Mouse (Mus musculus) C2C12 (cell line): Measurements from ENCODE around the gene Sh3tc1.

Source experiments
- CEBPB ChIP-seq: IDR thresholded peaks from one replicate; pipeline ENCODE4 v1.6.1; 2011; ENCODE audit warnings: low read depth, mild to moderate bottlenecking, control low read depth, moderate library complexity
- CTCF ChIP-seq: IDR thresholded peaks from one replicate; pipeline ENCODE4 v1.5.1; 2011; ENCODE audit not compliant: control insufficient read depth, insufficient read depth, insufficient read length
- FOSL1 ChIP-seq: IDR thresholded peaks from one replicate; pipeline ENCODE4 v1.8.0; 2011; ENCODE audit warnings: mild to moderate bottlenecking, low read length; ENCODE audit not compliant: poor library complexity, insufficient read depth, severe bottlenecking
- MAX ChIP-seq: IDR thresholded peaks from one replicate; pipeline ENCODE4 v1.6.1; 2011; ENCODE audit warnings: mild to moderate bottlenecking, control low read depth
- MYOD1 ChIP-seq: IDR thresholded peaks from one replicate; pipeline ENCODE4 v1.6.1; 2011; ENCODE audit warnings: low read depth; ENCODE audit not compliant: control insufficient read depth, insufficient read length
- USF1 ChIP-seq: IDR thresholded peaks from one replicate; pipeline ENCODE4 v1.6.1; 2011; ENCODE audit warnings: low read depth, mild to moderate bottlenecking, control low read depth, moderate library complexity

- TF ChIP-seq CTCF = no peak
- no peak for TF ChIP-seq USF1
- TF ChIP-seq MAX = no peak
- no peak for TF ChIP-seq CEBPB
- no peak for TF ChIP-seq MYOD1
- no peak for TF ChIP-seq FOSL1
These were observed 37.1 kb downstream of the Sh3tc1 start for GRCm38 (mm10) chr5:35702582-35703140.
